Mouse (Mus musculus): Measurements from ENCODE around the gene Tusc2. TPM values are rescaled to one million over a fixed set of nuclear protein-coding genes. Genes with fewer than 3 reads are reported as not detected.
"Not testable (repeated sequence)": the region's sequence is repeated elsewhere in the genome, so short reads cannot be mapped to it uniquely, and the experiment has no call there.

Tusc2 gene
- polyA plus RNA-seq, 1 experiment from 2014 or later: 52.7 TPM

- WGBS (ENCODE audit: insufficient replicate concordance): 38% methylated on average over 2 of the region's 2 CpGs
- Histone ChIP-seq H3K4me1 (peaks cover 59% of the 10 kb centered on the region), H3K4me3 (peak overlapping the region; percentile 80), H3K27ac (peak overlapping the region; percentile 96), H3K4me2 (peak overlapping the region; percentile 95), H3K36me3 (peaks cover 44% of the 10 kb centered on the region), H3K27me3 (replicated peaks) (peaks cover 18% of the 10 kb centered on the region), H3K9ac (peak overlapping the region; percentile 93), H3K9me3 (replicated peaks) (no peaks in the 10 kb centered on the region)
- no peak for ATAC-seq
Measured at GRCm38 (mm10) chr9:107555701-107556100, 7.4 kb upstream of the Tusc2 start.

- Histone ChIP-seq H3K27me3 (replicated peaks) (peaks cover 12% of the 10 kb centered on the region; the same call in 1 of the 2 replicates), H3K4me1 (peaks cover 52% of the 10 kb centered on the region), H3K9me3 (replicated peaks) (no peaks in the 10 kb centered on the region), H3K4me2 (peak overlapping the region; percentile 95), H3K4me3 (peak overlapping the region; percentile 80), H3K36me3 (peaks cover 50% of the 10 kb centered on the region), H3K9ac (peak overlapping the region; percentile 93), H3K27ac (peak overlapping the region; percentile 96)
- 40% methylated on average over 3 of the region's 3 CpGs for WGBS (ENCODE audit: insufficient replicate concordance)
- no peak for ATAC-seq
Measured at GRCm38 (mm10) chr9:107556346-107556745, 6.7 kb upstream of the Tusc2 start.

- ATAC-seq; H3K9me3 ChIP-seq (replicated peaks); H3K9ac ChIP-seq; H3K27me3 ChIP-seq (replicated peaks); H3K4me3 ChIP-seq: not testable (repeated sequence)
- peak overlapping the region; percentile 22 for H3K4me2 ChIP-seq
- peak overlapping the region; percentile 94 for H3K27ac ChIP-seq
- WGBS (ENCODE audit: insufficient replicate concordance): 31% methylated on average over 5 of the region's 5 CpGs
- H3K4me1 ChIP-seq: peaks cover 76% of the 10 kb centered on the region
- peaks cover 39% of the 10 kb centered on the region for H3K36me3 ChIP-seq
Measured at GRCm38 (mm10) chr9:107565556-107565955, 2.5 kb downstream of the Tusc2 start.

GRCm38 (mm10) chr9:107566041-107566709 is 3.1 kb downstream of the Tusc2 start:
- Histone ChIP-seq H3K4me3 (no peak overlapping the region), H3K9me3 (replicated peaks) (no peaks in the 10 kb centered on the region), H3K4me1 (peaks cover 82% of the 10 kb centered on the region), H3K9ac (no peak overlapping the region), H3K27me3 (replicated peaks) (no peaks in the 10 kb centered on the region), H3K36me3 (peaks cover 39% of the 10 kb centered on the region), H3K4me2 (peak overlapping the region; percentile 14), H3K27ac (peak overlapping the region; percentile 94)
- ATAC-seq: no peak
- WGBS (ENCODE audit: insufficient replicate concordance): 49% methylated on average over 15 of the region's 15 CpGs

- peak overlapping the region; percentile 31; the same call in 1 of the 2 replicates for H3K9ac ChIP-seq
- no peaks in the 10 kb centered on the region for H3K9me3 ChIP-seq (replicated peaks)
- H3K4me3 ChIP-seq: peak overlapping the region; percentile 75; the same call in 1 of the 2 replicates
- no peaks in the 10 kb centered on the region for H3K27me3 ChIP-seq (replicated peaks)
- peak overlapping the region; percentile 94 for H3K27ac ChIP-seq
- H3K36me3 ChIP-seq: peaks cover 39% of the 10 kb centered on the region
- H3K4me1 ChIP-seq: peaks cover 87% of the 10 kb centered on the region
- peak overlapping the region; percentile 86 for H3K4me2 ChIP-seq
- ATAC-seq: no peak
- WGBS (ENCODE audit: insufficient replicate concordance): 53% methylated on average over 3 of the region's 3 CpGs
Measured at GRCm38 (mm10) chr9:107566855-107567254, 3.8 kb downstream of the Tusc2 start.

GRCm38 (mm10) chr9:107567702-107568319 is 4.8 kb downstream of the Tusc2 start, which contains the start of gene Hyal2:
Hyal2 (plus strand) TSS chr9:107567945.
- H3K27me3 ChIP-seq (replicated peaks): no peaks in the 10 kb centered on the region
- peak within 1 kb of the TSS; percentile 75 for H3K4me3 ChIP-seq
- peak within 1 kb of the TSS; percentile 90 for H3K9ac ChIP-seq
- peak within 1 kb of the TSS; percentile 94 for H3K27ac ChIP-seq
- peaks cover 87% of the 10 kb centered on the region for H3K4me1 ChIP-seq
- H3K36me3 ChIP-seq: peaks cover 42% of the 10 kb centered on the region
- 33% methylated on average over 18 of the region's 18 CpGs for WGBS (ENCODE audit: insufficient replicate concordance)
- no peaks in the 10 kb centered on the region for H3K9me3 ChIP-seq (replicated peaks)
- peak within 1 kb of the TSS; percentile 86 for H3K4me2 ChIP-seq
- ATAC-seq: no peak

GRCm38 (mm10) chr9:107568331-107569261 is 5.5 kb downstream of the Tusc2 start:
- Histone ChIP-seq H3K4me2 (peak overlapping the region; percentile 86), H3K36me3 (peaks cover 50% of the 10 kb centered on the region), H3K9me3 (replicated peaks) (no peaks in the 10 kb centered on the region), H3K4me1 (peaks cover 91% of the 10 kb centered on the region), H3K27ac (peak overlapping the region; percentile 94), H3K27me3 (replicated peaks) (no peaks in the 10 kb centered on the region), H3K9ac (peak overlapping the region; percentile 90), H3K4me3 (peak overlapping the region; percentile 75)
- ATAC-seq: peak; percentile 77
- WGBS (ENCODE audit: insufficient replicate concordance): 1% methylated on average over 41 of the region's 41 CpGs

GRCm38 (mm10) chr9:107569270-107569669 is 6.2 kb downstream of the Tusc2 start:
- peak overlapping the region; percentile 94 for H3K27ac ChIP-seq
- WGBS (ENCODE audit: insufficient replicate concordance): under 1% methylated on average over 23 of the region's 23 CpGs
- H3K4me3 ChIP-seq: peak overlapping the region; percentile 75
- H3K36me3 ChIP-seq: peaks cover 51% of the 10 kb centered on the region
- H3K4me2 ChIP-seq: peak overlapping the region; percentile 86
- ATAC-seq: peak; percentile 11
- peaks cover 85% of the 10 kb centered on the region for H3K4me1 ChIP-seq
- no peaks in the 10 kb centered on the region for H3K9me3 ChIP-seq (replicated peaks)
- H3K27me3 ChIP-seq (replicated peaks): no peaks in the 10 kb centered on the region
- peak overlapping the region; percentile 90 for H3K9ac ChIP-seq

GRCm38 (mm10) chr9:107570016-107570415 is 7.0 kb downstream of the Tusc2 start:
- peaks cover 77% of the 10 kb centered on the region for H3K4me1 ChIP-seq
- peak overlapping the region; percentile 86 for H3K4me2 ChIP-seq
- H3K9me3 ChIP-seq (replicated peaks): no peaks in the 10 kb centered on the region
- H3K9ac ChIP-seq: peak overlapping the region; percentile 90
- WGBS (ENCODE audit: insufficient replicate concordance): 67% methylated on average over 13 of the region's 13 CpGs
- H3K27me3 ChIP-seq (replicated peaks): no peaks in the 10 kb centered on the region
- H3K27ac ChIP-seq: peak overlapping the region; percentile 94
- H3K4me3 ChIP-seq: peak overlapping the region; percentile 75
- no peak for ATAC-seq
- H3K36me3 ChIP-seq: peaks cover 44% of the 10 kb centered on the region

- Histone ChIP-seq H3K9me3 (replicated peaks) (no peaks in the 10 kb centered on the region), H3K4me2 (peak overlapping the region; percentile 86), H3K27me3 (replicated peaks) (no peaks in the 10 kb centered on the region), H3K4me1 (peaks cover 75% of the 10 kb centered on the region), H3K36me3 (peaks cover 38% of the 10 kb centered on the region), H3K4me3 (peak overlapping the region; percentile 75), H3K27ac (peak overlapping the region; percentile 94), H3K9ac (peak overlapping the region; percentile 90)
- ATAC-seq: peak; percentile 70
- 40% methylated on average over 21 of the region's 21 CpGs for WGBS (ENCODE audit: insufficient replicate concordance)
Measured at GRCm38 (mm10) chr9:107570845-107571244, 7.8 kb downstream of the Tusc2 start.

GRCm38 (mm10) chr9:107571534-107572326 is 8.7 kb downstream of the Tusc2 start:
- Histone ChIP-seq H3K4me3 (peak overlapping the region; percentile 75), H3K9me3 (replicated peaks) (no peaks in the 10 kb centered on the region), H3K4me1 (peaks cover 75% of the 10 kb centered on the region), H3K27ac (peak overlapping the region; percentile 94), H3K4me2 (peak overlapping the region; percentile 86), H3K9ac (peak overlapping the region; percentile 90), H3K27me3 (replicated peaks) (no peaks in the 10 kb centered on the region), H3K36me3 (peaks cover 38% of the 10 kb centered on the region)
- 79% methylated on average over 22 of the region's 22 CpGs for WGBS (ENCODE audit: insufficient replicate concordance)
- ATAC-seq: peak; percentile 48

Data from liver, embryonic 12.5 days (tissue).